Mouse (Mus musculus) urinary bladder, postnatal 10 days (tissue): Measurements from ENCODE around the gene Kmt2b.

ENCODE experiments used
- DNase-seq: peaks from one replicate; pipeline ENCODE4 v3.0.0; 2022; ENCODE audit warnings: low spot score

Kmt2b gene

DNA sequence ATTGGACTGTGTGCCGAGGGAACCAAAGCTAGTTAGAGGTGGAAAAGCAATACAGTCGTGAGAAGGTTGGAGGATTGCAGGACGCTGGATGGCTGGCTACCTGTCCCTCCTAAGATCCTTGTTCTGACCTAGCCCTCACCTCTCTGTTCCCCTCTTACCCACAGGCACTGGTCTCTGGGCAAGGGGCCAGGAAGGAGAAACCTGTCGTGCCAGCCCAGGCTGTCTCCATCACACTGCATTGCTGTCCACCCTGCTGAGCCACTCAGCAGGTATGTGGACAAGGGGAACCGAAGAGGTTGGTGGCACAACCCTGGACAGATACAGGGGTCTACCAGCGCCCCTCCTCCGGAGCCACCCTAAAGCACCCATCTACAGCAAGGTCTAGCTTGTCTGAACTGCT, 12.1 kb upstream of the Kmt2b start:
- DNase-seq: no peak

DNA sequence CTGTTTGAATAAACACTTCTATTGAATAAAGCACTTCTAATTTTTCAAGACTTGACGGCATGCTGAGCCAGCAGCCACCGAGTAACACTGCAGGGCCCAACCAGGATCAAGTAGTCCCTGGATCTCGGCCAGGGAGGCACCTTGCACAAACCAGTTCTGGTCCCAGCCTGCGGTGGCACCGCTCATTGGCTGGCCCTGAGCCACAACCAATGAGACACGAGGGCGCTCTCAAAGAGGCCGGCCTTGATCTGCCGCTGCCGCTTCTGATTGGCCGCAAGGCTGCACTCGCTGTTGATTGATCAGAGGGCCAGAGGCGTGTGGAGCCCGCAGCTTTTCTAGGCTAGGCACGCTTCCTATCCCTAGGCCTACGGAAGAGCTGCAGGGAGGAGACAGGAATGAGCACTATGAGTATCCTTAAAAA, 11.4 kb upstream of the Kmt2b start:
- peak; percentile 66 for DNase-seq

DNA sequence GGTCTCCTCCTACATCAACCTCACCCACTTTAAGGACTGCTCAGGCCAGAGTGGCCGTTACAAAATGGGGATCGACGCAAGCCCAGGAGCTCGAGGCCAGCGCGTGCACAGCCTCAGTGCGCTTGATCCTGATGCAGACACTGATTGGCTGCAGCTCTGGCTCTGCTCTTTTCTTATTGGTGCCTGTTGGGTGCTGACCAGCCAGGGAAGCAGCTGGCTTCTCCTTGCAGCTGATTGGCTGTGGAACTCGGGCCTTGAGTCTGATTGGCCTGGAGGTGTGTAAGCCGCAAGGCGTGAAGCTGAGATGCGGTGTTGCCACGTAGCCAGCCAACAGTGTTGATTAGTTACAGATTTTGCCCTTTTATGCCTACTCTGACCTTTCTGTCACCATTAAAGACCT, 10.3 kb upstream of the Kmt2b start, which contains the start of gene Zbtb32:
Zbtb32 (minus strand) TSS at position 124 of the 400 bp plus-strand sequence.
- DNase-seq: no peak

DNA sequence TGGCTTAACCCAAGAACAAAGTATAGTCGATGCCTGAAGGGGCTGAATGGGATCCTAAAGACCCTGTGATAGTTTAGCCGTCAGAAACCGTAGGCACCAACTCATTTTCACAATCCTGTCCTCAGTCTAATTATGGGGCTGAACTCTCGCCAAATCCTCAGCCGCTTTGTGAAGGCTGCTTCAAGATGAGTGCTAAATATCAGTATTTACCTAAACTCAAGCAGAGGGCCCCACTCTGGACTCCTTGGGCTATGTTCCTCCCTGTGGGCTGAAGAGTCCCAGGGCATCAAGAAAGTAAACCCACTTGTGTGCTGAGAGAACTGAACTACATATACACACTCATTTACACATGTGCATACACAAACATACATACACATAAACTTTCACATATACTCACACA, 8.3 kb upstream of the Kmt2b start:
- DNase-seq: no peak

DNA sequence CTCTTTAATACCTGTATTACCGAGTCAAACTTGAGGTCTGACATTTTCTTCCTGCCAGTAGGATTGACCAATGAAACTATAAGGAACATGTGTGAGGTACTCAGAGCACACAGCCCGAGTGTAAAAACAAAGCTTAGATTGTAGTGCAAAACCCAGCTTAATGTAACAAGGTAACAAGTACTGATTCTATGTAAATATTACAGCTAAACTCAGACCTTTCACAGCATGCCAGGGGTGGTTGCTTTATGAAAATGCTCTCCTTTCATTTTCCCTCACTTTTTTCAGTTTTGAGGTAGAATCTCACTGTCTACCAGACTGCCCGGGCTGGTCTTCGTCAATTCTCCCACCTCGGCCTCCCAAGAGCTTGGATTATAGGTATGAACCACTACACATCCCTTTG, 7.6 kb upstream of the Kmt2b start:
- no peak for DNase-seq

DNA sequence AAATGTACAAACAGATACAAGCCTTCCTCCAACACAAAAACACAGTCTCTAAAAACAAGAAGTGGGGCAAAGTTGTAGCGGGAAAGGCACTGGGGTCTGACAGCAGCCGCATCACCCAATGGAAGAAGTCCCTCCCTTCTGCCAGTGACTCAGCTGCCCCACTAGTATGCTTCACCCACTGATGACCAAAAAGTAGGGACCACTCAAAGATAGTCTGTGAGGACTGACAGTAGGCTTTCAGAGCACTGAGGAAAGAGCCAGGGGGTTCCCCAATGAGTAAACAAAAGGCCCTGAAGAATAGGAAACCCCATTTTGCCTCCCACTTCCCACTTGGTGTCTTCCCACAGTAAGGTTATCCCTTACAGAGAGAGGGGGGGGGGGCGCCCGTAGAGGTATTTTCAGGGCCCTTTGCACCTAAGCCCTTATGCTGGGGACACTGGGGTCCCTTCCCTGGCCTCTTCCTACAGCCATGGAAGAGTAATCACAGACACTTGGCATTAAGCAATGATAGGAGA, 6.0 kb upstream of the Kmt2b start:
- no peak for DNase-seq

DNA sequence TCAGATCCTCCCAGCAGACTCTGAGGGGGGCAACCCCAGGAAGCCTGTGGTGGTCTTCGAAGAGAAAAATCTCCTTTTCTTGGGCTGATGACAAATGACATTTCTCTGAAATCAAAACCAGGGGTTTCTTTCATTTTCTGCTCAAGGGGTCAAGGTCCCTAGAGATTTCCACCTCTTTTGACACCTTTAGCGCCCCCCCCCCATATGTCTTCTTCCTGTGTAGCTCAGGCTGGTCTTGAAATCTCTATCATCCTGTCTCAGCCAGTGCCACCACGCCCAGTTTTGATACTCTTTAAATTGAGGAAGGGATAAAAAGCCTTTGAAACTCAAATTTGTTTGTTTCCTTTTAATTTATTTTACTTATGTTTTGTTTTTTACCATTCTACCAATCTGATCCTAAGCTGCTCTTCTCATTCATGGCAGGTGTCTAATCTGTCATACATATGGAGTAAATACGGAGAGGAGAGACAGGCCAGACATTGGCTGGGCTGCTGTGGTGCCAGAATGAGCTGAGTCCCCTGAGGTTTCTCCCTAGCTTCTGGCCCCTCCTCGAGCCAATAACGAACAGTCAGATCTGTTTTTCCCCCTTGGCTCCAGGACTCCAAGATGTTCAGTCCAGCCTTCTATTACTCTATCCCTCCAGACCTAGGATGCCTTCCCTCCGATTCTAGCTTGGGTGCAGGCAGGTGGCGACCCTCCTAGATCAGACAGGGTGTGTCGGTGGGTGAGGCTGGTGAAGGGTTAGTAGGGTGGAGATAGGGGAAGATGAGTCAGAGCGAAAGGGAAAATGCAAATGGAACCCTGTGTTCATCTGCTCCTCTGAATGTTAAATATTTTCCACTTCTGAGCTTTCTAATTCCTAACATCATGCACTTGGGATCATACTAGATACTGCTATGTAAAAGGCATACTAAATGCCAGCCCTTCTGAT, 5.3 kb upstream of the Kmt2b start:
- DNase-seq: no peak

DNA sequence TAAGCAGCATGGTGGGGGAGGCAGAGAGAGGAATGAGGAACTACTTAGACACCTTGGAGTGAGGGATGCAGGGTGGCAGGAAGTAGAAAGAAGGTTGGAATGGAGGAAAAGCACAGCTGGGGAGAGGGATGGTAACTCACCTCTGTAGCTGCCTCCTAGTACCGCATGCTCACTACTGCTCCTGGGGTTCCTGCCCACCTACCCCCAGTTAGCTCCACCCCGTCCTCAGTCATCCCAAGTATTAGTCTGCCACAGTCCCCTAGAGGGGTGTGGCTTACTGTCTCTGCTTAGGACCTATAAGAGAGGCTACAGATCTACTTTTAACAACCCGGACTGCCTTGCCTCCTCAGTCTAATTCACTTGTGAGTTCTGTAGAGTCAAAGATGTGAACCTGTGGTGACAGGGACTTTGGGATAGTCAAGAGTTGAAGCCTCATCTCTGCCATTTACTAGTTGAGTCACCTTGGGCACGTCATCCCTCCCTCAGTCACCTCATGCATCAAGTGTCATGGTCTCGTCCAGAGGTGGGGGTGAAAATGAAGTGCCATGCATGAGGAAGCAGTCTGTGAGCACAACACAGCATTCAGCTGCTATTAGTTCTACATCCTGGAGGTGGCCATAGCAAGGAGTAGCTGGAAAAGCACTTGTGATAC, 4.4 kb upstream of the Kmt2b start:
- DNase-seq: no peak

DNA sequence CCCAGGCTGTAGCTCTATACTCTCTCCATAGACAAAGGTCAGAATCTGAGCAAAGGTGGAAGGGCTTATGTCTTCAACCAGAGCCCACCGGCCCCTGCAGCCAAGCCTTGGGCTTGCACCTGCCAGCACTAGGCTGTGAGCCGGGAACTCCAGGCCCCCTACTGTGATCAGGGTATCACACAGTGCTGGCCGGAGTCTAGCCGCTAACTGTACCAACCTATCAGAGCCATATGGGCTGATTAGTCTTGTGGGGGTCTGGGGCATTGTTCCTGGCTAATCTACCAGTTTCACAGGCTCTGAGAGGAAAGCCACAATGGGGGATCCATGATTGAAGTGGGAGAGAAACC, 3.1 kb upstream of the Kmt2b start:
- DNase-seq: no peak

DNA sequence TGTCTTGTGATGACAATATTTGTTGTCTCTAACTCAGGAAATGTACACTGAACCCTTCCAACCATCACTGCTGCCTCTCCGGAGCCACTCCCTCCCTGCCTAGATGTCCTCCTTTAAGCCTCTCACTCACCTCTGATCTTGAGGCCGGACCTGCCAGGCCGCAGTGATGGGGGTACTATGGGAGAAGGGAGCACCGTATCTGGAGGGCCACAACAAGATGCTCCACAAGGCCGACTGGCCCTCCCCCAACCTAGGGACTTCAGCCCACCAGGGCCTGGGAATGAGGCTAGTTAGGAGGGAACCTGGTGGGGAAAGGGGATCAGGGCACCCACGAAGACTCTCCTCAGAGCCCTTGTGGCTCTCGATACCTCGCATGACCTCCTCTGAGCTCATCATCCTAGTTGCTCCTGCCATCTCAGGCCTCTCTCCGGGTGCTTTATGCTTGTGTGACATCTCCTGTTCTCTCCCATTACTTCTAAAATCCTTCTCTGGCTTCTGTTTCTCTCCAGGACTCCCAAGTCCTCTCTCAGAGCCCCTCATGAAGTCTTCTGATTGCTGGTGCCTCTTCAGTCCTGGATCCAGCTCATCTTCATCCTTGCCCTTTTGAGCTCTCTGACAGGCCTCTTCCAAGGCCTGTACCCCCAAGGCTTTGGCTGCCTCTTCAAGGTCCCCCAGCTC, 2.5 kb upstream of the Kmt2b start:
- DNase-seq: no peak

DNA sequence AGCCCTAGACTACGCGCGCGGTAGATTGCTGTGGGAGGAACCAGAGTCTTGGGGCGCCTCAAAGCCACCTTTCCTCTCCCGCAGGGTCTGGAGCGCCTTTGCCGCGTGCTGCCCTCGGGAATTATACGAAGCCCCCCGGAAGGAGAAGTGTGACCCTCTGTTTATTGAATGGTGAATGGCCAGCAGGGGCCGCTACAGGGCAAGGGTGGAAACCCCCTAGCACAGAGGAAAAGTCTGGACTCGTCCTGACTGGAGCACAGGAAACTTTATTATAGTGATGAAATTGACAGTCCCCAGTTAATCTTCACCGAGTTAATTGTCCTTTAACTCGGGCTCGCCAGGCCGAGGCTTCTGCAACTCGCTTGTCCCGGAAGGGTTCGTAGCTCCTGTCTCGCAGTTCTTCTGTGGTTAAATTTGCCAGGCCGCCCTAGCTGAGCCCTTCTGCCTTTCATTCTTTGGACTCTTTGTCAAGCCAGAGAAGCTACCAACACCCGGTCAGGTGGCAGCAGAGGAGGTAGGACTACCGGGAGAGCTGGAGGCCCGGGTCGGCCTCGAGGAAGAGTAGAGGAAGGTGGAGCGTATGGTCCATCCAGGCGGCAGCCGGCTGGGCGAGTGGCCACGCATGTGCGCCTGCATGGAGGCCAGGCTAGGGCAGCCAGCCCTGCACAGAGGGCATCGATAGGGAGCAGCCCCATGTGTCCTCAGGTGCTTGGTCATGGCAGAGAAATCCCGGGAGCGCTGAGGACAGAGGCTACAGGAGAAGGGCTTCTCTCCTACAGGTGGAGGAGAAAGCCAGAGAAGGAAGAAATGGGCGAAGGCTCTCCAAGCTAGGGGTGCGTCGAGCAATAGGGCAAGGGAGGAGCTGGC, 1.1 kb upstream of the Kmt2b start:
- DNase-seq: peak; percentile 54

DNA sequence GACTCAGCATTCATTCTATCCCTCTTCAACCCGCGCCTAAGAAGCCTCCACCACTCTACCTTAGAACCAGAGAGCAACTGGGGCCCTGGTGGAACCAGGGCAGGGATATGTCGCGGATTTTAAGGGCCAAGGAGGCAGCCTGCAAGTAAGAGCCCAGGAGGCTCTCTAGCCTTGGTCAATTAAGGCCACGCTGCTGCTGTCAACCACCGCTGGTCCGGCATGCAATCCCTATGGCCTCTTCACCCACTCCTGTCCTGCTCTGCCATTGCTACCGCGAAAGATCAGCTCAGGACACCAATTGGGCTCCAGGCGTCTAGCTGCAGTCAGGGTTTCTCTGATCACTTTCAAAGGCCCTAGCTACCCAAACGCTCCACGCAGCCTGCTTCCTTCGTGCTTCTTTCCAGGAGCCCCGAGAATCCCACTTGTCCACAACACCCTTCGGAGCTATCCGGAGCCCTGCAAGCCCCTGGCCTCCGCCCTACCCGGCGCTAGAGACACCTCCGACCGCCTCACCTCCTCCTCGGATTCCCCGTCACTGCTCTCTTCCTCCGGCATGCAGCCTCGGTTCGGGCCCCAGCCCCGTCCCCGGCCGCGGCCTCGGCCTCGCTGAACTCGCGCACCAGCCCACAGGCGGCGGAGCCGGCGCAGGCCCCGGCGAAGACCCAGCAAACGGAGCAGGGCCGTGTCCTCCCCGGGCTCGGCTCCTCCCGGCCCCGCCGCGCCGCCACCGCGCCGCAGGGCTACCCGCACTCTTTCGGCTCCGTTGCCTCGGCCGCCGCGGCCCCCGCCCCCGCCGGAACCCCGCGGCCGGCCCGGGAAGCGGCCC, 471 bp downstream of the Kmt2b start:
- DNase-seq: no peak

DNA sequence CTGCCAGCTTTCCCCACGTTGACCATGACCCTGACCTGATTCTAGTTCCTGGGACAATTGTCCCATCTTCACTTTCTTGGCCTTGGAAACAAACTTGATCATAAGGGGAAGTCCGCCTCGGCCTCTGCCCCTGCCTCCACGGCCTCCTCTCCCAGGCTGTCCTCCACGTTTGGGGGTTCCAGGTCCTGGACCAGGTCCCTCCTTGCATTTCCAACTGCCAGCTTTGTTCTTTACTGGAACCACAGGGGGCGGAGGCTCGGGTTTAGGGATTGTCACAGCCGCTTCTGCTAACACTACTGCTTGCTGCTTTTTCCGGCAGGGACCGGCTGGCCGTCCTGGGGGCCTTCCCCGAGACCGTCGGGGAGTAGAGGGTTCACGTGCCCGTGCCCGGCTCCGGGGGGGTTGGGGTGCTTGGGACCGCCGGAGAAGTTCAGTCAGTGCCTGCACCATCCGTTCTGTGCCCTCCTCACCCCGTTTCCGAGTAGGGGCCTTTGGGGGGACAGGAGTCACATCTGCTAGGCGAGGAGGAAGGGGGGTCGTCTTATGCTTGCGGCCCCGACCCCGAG, 2.0 kb downstream of the Kmt2b start:
- no peak for DNase-seq

DNA sequence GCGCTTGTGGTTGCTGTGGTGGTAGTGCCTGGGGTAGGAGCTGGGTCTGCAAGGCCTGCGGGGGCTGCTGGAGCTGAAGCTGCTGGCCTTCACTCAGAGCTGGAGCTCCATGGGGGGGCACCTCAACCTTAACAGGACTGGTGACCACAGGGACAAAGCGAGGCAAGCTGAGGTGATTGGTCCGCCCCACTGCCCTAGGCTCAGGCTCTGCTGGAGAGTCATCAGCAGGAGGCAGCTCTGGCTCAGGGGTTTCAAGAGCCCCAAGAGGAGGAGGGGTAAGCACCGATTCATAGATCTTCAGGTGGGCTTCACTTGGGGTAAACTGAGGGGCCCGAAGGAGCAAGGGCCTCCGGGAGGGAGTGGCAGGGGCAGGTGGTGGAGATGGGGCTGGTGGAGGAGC, 3.4 kb downstream of the Kmt2b start:
- DNase-seq: no peak

DNA sequence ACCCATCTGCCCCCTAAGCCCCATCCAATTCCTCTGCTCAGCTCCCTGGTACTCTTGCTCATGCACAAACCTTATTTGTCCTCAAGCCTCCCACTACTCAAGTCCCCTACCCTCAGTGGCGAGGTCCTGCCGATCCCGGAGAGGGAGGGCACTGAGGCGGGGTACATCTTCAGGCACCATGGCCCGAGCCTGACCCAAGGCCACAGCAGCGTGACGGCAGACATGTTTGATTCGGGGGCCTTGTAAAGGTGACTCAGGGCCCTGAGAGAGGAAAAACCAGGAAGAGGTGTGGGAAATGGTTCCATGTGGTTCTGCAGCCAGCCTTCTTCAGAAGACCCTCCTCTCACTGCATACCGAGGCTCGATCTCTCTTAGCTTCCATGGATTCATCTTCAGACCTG, 4.2 kb downstream of the Kmt2b start:
- DNase-seq: no peak

DNA sequence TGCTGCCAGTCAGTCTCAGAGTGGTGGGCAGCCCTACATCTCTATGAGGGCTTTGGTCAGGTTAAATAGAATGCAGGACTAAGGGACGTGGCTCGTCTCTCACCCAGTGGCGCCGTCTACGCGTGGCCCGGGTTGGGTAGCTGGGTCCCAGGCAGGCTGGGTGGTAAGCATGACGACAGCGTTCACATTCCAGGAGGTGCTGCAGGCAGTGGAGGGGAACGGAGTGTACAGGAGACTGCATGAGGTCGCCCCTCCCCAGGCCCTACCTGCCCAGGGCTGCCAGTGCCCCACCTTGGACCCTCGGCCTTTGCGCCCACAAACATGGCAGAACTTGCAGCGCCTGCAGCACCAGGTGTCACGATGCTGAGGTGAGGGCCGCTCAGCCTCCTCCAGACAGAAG, 7.0 kb downstream of the Kmt2b start:
- no peak for DNase-seq

DNA sequence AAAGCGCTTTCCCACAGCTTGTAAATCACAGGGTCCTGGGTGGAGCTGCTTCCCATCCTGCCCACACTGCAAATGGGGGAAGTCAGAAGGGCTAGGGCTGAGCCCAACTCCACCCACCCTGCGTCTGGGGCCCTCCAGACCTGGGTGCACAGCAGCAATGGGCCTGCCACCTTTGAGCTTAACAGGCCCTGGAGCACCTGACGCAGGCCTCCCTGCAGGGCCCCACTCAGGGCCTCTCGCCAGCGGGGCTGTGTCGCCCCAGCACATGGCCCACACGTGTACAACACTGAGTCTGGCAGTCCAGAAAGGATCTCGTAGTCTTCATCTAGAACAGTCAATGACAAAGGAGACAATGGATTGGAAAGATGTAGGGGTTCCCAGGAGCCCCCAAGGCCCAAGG, 8.6 kb downstream of the Kmt2b start:
- DNase-seq: no peak

DNA sequence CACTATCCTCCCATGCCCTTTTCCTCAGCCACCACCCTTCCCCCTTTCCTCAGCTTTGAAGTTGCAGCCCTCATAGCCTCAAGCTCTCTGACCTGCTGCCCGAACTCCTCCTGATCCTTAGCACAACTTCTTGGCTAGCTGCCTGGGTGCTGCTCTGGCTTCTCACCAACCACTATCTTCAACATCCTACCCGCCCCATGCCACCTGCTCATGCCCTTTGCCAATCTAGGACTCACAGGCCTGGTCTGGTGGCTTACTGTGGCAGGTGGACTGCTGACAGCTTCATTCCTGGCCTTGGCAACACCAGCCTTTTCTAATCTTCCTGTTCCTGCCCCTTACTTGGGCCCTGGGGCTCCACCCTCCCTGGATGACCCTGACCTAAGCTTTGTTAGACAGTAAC, 15.6 kb downstream of the Kmt2b start:
- DNase-seq: no peak

DNA sequence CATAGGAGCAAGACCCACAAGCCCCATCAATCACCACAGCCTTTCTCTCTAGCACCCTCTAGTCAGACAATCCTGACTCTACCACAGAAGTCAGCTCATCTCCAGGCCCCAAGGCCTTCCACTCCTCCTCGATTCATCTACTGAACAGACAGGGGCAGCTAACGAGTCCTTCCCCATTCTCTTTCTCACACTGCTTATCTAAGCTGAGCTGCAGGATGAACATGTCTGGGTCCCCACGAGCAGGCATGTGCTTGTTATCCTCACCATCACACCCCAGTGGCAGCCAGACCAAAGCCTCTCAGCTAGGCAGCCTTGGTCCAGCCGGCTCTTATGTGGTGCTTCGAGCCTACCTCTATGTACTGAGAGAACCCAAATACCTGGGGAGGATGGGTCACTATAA, 16.1 kb downstream of the Kmt2b start:
- no peak for DNase-seq

DNA sequence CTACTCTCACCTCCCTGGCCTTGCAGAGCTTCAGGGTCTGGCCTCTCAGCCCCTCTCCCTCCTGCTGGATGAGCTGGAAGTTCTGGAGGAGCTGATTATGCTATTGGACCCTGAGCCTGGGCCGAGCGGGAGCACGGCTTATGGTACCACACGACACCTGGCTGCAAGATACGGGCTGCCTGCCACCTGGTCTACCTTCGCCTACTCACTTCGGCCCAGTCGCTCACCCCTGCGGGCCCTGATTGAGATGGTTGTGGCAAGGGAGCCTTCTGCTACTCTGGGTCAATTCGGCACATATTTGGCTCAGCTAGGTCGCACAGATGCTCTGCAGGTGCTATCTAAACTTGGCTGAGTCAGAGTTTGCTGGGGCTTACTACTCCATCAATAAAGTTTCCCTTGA, 21.0 kb downstream of the Kmt2b start:
- DNase-seq: no peak

DNA sequence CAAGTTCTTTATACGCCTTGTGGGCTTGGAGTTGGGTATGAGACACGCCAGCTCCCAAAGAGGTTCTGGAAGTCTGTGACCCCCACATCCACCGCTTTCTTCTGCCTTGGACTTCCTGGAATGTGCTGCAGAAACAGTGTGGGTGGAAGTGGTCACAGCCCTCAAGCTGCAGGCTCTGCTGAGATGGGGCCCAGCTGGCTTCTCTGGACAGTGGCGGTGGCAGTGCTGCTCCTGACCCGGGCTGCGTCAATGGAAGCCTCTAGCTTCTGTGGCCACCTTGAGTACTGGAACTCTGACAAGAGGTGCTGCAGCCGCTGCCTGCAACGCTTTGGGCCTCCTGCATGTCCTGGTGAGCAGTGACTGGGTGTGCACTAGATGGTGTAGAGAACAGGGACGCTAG, 22.5 kb downstream of the Kmt2b start:
- DNase-seq: no peak
